Mouse (Mus musculus): ENCODE measurements at regions not wholly inside any gene's neighbourhood (a gene's known extent, or its start where the extent isn't known, plus 50 kb on each side); places are given as distances from the start of the nearest gene placed in this dataset.

DNA sequence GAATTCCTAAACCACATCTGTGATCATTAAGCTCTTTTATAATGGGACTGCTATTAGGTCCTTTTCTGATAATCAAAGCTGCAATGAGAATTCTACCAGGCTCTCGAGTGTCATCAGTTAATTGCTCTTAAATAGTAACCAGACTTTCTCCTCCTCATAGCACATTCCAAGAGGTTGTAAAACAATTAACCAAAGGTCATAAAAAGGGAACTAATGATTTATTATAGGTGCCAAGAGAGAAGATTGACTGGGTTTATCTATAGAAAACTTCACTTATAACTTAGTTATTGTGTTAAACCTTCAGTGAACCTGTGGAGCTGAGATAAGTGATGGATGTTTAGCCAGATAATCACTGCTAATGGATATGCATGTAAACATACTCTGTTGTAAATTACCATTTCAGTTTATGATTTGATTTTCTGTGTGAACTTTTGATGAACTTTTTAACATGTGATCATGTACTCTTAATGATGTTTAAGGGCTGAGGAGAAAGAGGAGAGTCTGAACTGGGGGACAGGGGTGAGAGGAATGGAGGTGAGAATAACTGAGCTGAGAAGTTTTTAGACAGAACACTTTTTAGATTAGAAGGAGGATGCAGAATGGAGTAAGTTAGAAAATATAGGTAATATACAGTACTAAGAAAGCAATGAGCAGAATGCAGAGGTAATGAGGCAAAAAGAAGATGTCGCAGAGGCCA lies 228.4 kb upstream of the Cox7c start:
- Histone ChIP-seq H3K4me3 (ENCODE audit: low read length) (no peak overlapping the region), H3K36me3 (ENCODE audit: insufficient read depth, low read length) (no peaks in the 10 kb centered on the region), H3K9ac (replicated peaks; ENCODE audit: low read length) (no peak overlapping the region), H3K27ac (ENCODE audit: low read length) (no peak overlapping the region), H3K4me1 (ENCODE audit: insufficient read depth, low read length) (no peaks in the 10 kb centered on the region), H3K9me3 (ENCODE audit: low read length) (no peaks in the 10 kb centered on the region), H3K4me2 (replicated peaks; ENCODE audit: low read depth, low read length) (no peak overlapping the region), H3K27me3 (ENCODE audit: insufficient read depth, low read length) (no peaks in the 10 kb centered on the region)
- no peak for ATAC-seq (ENCODE audit: low FRiP score, low TSS enrichment)
- 40% methylated on average over 2 of the region's 2 CpGs for WGBS

DNA sequence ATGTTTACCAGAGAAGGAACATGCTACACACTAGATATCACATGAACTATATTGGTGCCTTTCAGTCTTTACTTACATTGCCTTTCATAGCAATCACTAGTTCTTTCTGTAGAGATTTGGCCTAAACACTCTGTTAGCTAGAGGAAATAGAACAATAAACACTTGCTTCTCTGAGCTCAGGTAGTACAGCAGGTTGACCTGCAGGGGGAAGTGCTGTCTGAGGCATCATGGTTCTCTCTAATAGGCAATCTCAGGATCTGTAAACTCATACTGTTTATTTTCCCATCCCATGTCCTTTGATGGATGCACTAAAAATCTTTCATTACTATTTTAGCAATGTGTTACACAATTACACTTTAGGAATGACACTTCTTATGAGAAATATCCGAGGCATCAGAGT lies 191.3 kb upstream of the Cox7c start:
- WGBS, result 80% methylated on average over 1 of the region's 1 CpGs
- Histone ChIP-seq H3K27ac (ENCODE audit: low read length) (no peak overlapping the region), H3K4me3 (ENCODE audit: low read length) (no peak overlapping the region), H3K9ac (replicated peaks; ENCODE audit: low read length) (no peak overlapping the region), H3K9me3 (ENCODE audit: low read length) (0 out of 2 replicates have a peak, but pooled peaks cover 4% of the 10 kb centered on the region), H3K27me3 (ENCODE audit: insufficient read depth, low read length) (no peaks in the 10 kb centered on the region), H3K36me3 (ENCODE audit: insufficient read depth, low read length) (no peaks in the 10 kb centered on the region), H3K4me1 (ENCODE audit: insufficient read depth, low read length) (no peaks in the 10 kb centered on the region), H3K4me2 (replicated peaks; ENCODE audit: low read depth, low read length) (no peak overlapping the region)
- ATAC-seq (ENCODE audit: low FRiP score, low TSS enrichment), result no peak

DNA sequence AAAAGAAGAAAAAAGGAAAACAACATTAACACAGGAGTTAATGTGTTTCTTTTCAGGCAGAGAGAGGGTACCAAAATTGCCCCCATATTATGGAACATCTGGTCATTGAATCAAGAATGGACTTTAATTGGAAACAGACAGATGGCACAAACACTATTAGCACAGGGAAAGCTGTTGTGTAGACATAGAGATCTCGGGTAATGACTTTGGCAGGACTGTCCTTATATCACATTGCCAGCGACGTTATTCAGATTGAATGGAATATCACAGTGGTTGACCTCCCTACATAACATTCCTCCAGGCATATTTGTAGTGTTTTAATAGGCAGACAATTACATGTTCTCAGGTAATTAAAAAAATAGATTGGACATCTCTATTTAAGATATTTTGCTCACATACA lies 158.9 kb upstream of the Cox7c start:
- H3K9me3 ChIP-seq (ENCODE audit: low read length), result no peaks in the 10 kb centered on the region
- H3K9ac ChIP-seq (replicated peaks; ENCODE audit: low read length), result no peak overlapping the region
- no peaks in the 10 kb centered on the region for H3K27me3 ChIP-seq (ENCODE audit: insufficient read depth, low read length)
- ATAC-seq (ENCODE audit: low FRiP score, low TSS enrichment), result no peak
- WGBS, result 76% methylated on average over 3 of the region's 3 CpGs
- no peak overlapping the region for H3K27ac ChIP-seq (ENCODE audit: low read length)
- no peaks in the 10 kb centered on the region for H3K36me3 ChIP-seq (ENCODE audit: insufficient read depth, low read length)
- H3K4me1 ChIP-seq (ENCODE audit: insufficient read depth, low read length), result no peaks in the 10 kb centered on the region
- H3K4me2 ChIP-seq (replicated peaks; ENCODE audit: low read depth, low read length), result no peak overlapping the region
- no peak overlapping the region for H3K4me3 ChIP-seq (ENCODE audit: low read length)

DNA sequence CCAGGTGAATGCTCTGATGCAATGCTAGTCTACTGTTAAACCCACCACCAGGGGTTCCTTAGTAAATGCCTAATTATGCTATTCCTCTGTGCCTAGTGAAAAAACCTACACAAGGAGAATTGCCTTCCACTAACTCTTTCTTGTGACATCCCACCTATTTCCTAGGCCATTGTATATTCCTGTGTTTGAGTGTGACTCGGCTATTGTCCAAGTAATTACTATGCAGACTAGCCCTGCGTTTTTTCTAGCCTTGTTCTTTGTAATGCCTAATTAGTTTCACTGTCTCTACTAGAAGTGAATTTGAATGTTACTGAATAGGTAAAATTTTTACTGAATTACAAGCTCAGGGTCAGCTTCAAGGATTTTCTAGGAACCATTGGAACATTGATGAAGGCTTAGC lies 133.8 kb upstream of the Cox7c start:
- no peaks in the 10 kb centered on the region for H3K9me3 ChIP-seq (ENCODE audit: low read length)
- H3K9ac ChIP-seq (replicated peaks; ENCODE audit: low read length), result no peak overlapping the region
- H3K27me3 ChIP-seq (ENCODE audit: insufficient read depth, low read length), result no peaks in the 10 kb centered on the region
- ATAC-seq (ENCODE audit: low FRiP score, low TSS enrichment), result no peak
- no peak overlapping the region for H3K4me3 ChIP-seq (ENCODE audit: low read length)
- H3K27ac ChIP-seq (ENCODE audit: low read length), result no peak overlapping the region
- H3K4me1 ChIP-seq (ENCODE audit: insufficient read depth, low read length), result no peaks in the 10 kb centered on the region
- H3K4me2 ChIP-seq (replicated peaks; ENCODE audit: low read depth, low read length), result no peak overlapping the region
- 60% methylated on average over 2 of the region's 2 CpGs for WGBS
- no peaks in the 10 kb centered on the region for H3K36me3 ChIP-seq (ENCODE audit: insufficient read depth, low read length)

DNA sequence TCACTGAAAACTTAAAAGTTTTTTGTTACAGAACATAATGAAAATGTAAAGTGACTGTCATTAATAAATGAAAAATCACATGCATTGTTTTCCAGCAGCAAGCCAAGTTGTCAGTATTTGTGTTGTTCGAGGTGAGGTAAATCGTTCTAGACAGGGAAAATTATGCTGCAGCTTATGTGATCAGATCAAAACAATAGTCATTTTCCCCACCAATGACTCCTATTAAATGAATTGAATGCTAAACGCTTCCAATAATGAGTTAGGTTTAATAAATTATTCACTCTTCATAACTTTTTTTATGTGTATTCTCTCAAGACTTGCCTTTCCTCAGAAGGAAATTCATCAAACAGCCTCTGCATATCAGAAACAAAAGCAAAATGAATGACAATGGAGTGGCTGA lies 100.6 kb upstream of the Cox7c start:
- H3K9ac ChIP-seq (replicated peaks; ENCODE audit: low read length), result no peak overlapping the region
- no peaks in the 10 kb centered on the region for H3K36me3 ChIP-seq (ENCODE audit: insufficient read depth, low read length)
- H3K4me2 ChIP-seq (replicated peaks; ENCODE audit: low read depth, low read length), result no peak overlapping the region
- no peak for ATAC-seq (ENCODE audit: low FRiP score, low TSS enrichment)
- no peaks in the 10 kb centered on the region for H3K9me3 ChIP-seq (ENCODE audit: low read length)
- WGBS, result 84% methylated on average over 3 of the region's 3 CpGs
- H3K27ac ChIP-seq (ENCODE audit: low read length), result no peak overlapping the region
- no peak overlapping the region for H3K4me3 ChIP-seq (ENCODE audit: low read length)
- H3K27me3 ChIP-seq (ENCODE audit: insufficient read depth, low read length), result no peaks in the 10 kb centered on the region
- H3K4me1 ChIP-seq (ENCODE audit: insufficient read depth, low read length), result no peaks in the 10 kb centered on the region

DNA sequence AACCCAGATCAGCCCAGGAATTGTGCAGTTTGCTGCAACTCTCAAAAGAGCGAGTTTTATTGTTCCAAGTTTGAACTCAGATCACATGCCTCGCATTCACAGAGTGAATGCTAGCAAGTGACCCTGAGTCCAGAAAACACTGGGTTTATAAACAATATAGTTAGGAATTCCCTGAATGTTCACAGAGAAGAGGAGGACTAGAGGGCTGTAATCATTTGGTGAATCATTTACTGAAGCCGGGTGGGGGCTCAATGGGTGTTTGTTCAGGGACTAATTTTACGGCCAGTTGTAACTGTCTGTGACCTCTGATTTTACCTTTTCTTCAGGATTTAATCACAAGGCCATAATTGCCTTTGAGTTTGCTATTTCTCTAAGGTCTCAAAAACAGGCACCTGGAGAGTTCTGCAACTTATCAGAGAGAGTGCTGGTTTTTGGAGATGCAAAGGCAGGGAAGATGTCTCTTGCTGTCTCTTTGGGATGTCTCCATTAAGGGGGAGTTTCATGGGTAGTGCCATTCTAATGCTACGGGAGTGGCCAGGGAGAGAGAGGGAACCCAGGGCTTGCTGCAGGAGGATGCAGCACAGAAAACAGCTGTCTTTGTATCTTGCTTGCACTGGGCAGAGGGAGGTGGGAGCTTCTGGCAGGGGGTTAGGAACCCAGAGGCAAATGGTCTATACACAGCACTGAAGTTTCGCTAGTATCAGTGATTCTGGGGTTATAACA lies 64.8 kb upstream of the Cox7c start:
- H3K9ac ChIP-seq (replicated peaks; ENCODE audit: low read length), result no peak overlapping the region

DNA sequence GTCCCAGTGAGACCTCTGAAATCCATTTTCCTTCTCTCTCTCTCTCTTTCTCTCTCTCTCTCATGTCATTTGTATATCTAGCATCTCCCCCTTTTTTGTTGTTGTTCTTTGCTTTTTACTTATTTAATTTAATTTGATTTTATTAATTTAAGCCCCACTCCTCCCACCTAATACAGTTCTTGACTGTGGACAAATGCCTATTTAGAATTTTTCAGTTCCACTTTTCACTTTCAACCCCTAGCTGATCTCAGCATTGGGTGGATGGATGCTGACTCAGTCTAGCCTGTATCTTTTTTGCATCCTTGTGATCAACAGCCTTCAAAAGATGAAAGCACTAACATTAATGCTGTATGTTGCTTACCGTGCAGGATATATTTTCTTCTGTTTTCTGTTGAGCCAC lies 55.5 kb upstream of the Cox7c start:
- Histone ChIP-seq H3K9me3 (ENCODE audit: low read length) (no peaks in the 10 kb centered on the region), H3K36me3 (ENCODE audit: insufficient read depth, low read length) (no peaks in the 10 kb centered on the region), H3K4me3 (ENCODE audit: low read length) (no peak overlapping the region), H3K4me1 (ENCODE audit: insufficient read depth, low read length) (no peaks in the 10 kb centered on the region), H3K9ac (replicated peaks; ENCODE audit: low read length) (no peak overlapping the region), H3K27me3 (ENCODE audit: insufficient read depth, low read length) (no peaks in the 10 kb centered on the region), H3K4me2 (replicated peaks; ENCODE audit: low read depth, low read length) (no peak overlapping the region), H3K27ac (ENCODE audit: low read length) (no peak overlapping the region)
- 92% methylated on average over 1 of the region's 1 CpGs for WGBS
- no peak for ATAC-seq (ENCODE audit: low FRiP score, low TSS enrichment)

More for the DNA sequence above, 64.8 kb upstream of the Cox7c start:
- WGBS, result 43% methylated on average over 6 of the region's 6 CpGs
- Histone ChIP-seq H3K27ac (ENCODE audit: low read length) (peak overlapping the region; percentile 16; the same call in 1 of the 2 replicates), H3K4me3 (ENCODE audit: low read length) (no peak overlapping the region), H3K9me3 (ENCODE audit: low read length) (no peaks in the 10 kb centered on the region), H3K27me3 (ENCODE audit: insufficient read depth, low read length) (no peaks in the 10 kb centered on the region), H3K36me3 (ENCODE audit: insufficient read depth, low read length) (no peaks in the 10 kb centered on the region), H3K4me1 (ENCODE audit: insufficient read depth, low read length) (no peaks in the 10 kb centered on the region), H3K4me2 (replicated peaks; ENCODE audit: low read depth, low read length) (no peak overlapping the region)
- ATAC-seq (ENCODE audit: low FRiP score, low TSS enrichment), result peak; percentile 88

DNA sequence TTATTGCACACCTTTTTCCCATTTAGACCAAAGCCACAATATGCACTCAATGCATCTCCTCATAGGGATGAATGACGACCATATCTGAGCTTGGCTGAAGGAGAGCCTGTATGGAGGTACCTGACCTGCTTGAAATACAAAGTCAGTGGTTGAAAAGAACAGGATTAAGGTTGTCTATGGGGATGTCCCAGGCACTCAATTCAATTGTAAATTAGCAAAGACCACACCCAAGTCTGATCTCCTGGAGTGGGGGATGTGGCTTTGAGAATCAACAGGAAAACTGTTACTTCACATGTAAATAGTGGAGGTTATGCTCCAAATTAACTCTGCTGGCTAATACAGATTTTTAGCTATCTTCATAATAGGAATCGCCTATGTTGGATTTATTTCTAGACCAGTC lies 51.1 kb upstream of the Cox7c start:
- H3K9ac ChIP-seq (replicated peaks; ENCODE audit: low read length), result no peak overlapping the region
- no peak overlapping the region for H3K4me3 ChIP-seq (ENCODE audit: low read length)
- 31% methylated on average over 2 of the region's 2 CpGs for WGBS
- H3K4me1 ChIP-seq (ENCODE audit: insufficient read depth, low read length), result no peaks in the 10 kb centered on the region
- ATAC-seq (ENCODE audit: low FRiP score, low TSS enrichment), result no peak
- no peak overlapping the region for H3K4me2 ChIP-seq (replicated peaks; ENCODE audit: low read depth, low read length)
- no peaks in the 10 kb centered on the region for H3K27me3 ChIP-seq (ENCODE audit: insufficient read depth, low read length)
- no peak overlapping the region for H3K27ac ChIP-seq (ENCODE audit: low read length)
- H3K36me3 ChIP-seq (ENCODE audit: insufficient read depth, low read length), result no peaks in the 10 kb centered on the region
- H3K9me3 ChIP-seq (ENCODE audit: low read length), result no peaks in the 10 kb centered on the region

DNA sequence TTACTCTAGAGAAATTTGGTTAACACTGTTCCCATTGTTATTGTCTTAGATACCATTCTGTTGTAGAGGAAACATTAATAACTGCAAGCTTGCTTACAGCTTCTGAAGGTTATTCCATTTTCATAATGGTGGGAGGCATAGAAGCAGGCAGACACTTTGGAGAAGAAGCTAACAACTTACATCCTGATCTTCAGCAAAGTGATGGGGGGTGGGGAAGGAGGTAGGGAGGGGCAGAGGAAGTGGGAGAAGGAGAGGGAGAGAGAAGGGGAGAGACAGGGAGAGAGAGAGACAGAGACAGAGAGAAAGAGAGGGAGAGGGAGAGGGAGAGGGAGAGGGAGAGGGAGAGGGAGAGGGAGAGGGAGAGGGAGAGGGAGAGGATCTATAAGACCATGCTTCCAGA lies 50.6 kb upstream of the Cox7c start:
- ATAC-seq (ENCODE audit: low FRiP score, low TSS enrichment), result no peak
- H3K9me3 ChIP-seq (ENCODE audit: low read length), result no peaks in the 10 kb centered on the region
- no peak overlapping the region for H3K4me3 ChIP-seq (ENCODE audit: low read length)
- no peaks in the 10 kb centered on the region for H3K36me3 ChIP-seq (ENCODE audit: insufficient read depth, low read length)
- no peak overlapping the region for H3K9ac ChIP-seq (replicated peaks; ENCODE audit: low read length)
- no peak overlapping the region for H3K27ac ChIP-seq (ENCODE audit: low read length)
- H3K4me1 ChIP-seq (ENCODE audit: insufficient read depth, low read length), result no peaks in the 10 kb centered on the region
- H3K27me3 ChIP-seq (ENCODE audit: insufficient read depth, low read length), result no peaks in the 10 kb centered on the region
- no peak overlapping the region for H3K4me2 ChIP-seq (replicated peaks; ENCODE audit: low read depth, low read length)

All from kidney, embryonic 16.5 days (tissue).